10 mouse cellular contexts compared by ENCODE assay signal in the genomic region with DNA sequence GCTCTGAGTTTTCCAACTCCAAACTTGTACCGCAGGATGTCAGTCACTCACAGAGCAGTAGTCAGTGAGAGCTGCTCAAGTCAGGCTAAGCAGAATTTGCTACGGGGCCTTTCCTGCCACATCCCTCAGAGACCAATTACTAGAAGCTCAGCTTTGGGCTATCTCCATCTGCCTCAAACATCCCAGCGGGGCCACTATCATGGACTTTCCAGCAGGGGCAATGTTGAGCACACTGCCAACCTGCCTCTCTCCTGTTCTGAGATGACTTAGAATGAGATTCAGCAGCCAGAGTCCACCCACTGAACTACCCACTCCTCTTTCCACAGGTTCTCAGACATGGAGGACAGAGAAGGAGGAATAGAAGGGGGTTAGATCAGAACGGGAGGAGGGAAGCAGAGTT. TPM values are rescaled to one million over a fixed set of nuclear protein-coding genes. Genes with fewer than 3 reads are reported as not detected.
A peak's percentile ranks its signal among the peaks of the same experiment; 100 is the strongest.
DNase-seq lines count a peak whose midpoint lies in the region; ATAC-seq and TF ChIP-seq lines count a peak whose summit lies in the region.
"Had no signal": no experiment of that assay in that cellular context is flagged by ENCODE, and none has a peak within 500 bp of the region (broad histone marks: within the 10 kb centered on the region; RNA-seq: fewer than 3 reads in every experiment).

No protein-coding gene starts in this region.

- peaks cover 55% of the 10 kb centered on the region for H3K36me3 ChIP-seq in intestine, postnatal 0 days (ENCODE audit: control insufficient read depth, insufficient read depth)
- H3K36me3 ChIP-seq in intestine, embryonic 16.5 days (ENCODE audit: control insufficient read depth, insufficient read depth, low read length), result peaks cover 6% of the 10 kb centered on the region; the same call in 1 of the 2 replicates
- H3K36me3 ChIP-seq in hindbrain, embryonic 11.5 days (ENCODE audit: control insufficient read depth, insufficient read depth, low read length), result no peaks in the 10 kb centered on the region

- H3K4me2 ChIP-seq in intestine, postnatal 0 days (replicated peaks; ENCODE audit: low read depth), result no peak overlapping the region
- no peak overlapping the region for H3K4me2 ChIP-seq in intestine, embryonic 16.5 days (ENCODE audit: low read depth, low read length)
- H3K4me2 ChIP-seq in hindbrain, embryonic 11.5 days (replicated peaks; ENCODE audit: low read depth, low read length), result no peak overlapping the region
- H3K4me2 ChIP-seq: embryonic facial prominence, embryonic 15.5 days; limb, embryonic 13.5 days had no signal

- 64% methylated on average over 4 of the region's 4 CpGs for WGBS in intestine, postnatal 0 days
- 64% methylated on average over 4 of the region's 4 CpGs for WGBS in intestine, embryonic 16.5 days
- 60% methylated on average over 4 of the region's 4 CpGs for WGBS in hindbrain, embryonic 11.5 days

- DNase-seq in B cell, adult 2 months, result peak; percentile 30 to 32
- DNase-seq in T-cell, adult 2 months (ENCODE audit: low spot score), result peak; percentile 27
- no peak for DNase-seq in heart, postnatal 14 days
- no peak for DNase-seq in spleen, postnatal 36 days (ENCODE audit: low spot score in 2 of 2)
- DNase-seq in hindbrain, embryonic 11.5 days (ENCODE audit: low spot score), result no peak

- no peak overlapping the region for H3K27ac ChIP-seq in intestine, postnatal 0 days (ENCODE audit: low read depth, low read length)
- no peak overlapping the region for H3K27ac ChIP-seq in intestine, embryonic 16.5 days (ENCODE audit: low read length)
- no peak overlapping the region for H3K27ac ChIP-seq in hindbrain, embryonic 11.5 days (ENCODE audit: low read depth, low read length)
- H3K27ac ChIP-seq: embryonic facial prominence, embryonic 15.5 days; limb, embryonic 13.5 days had no signal

- 0 out of 2 replicates have a peak, but pooled peaks have one; percentile 32 for ATAC-seq in intestine, postnatal 0 days
- ATAC-seq in intestine, embryonic 16.5 days, result no peak
- peak; percentile 76 for ATAC-seq in megakaryocyte progenitor cell, adult 5-6 weeks (replicated peaks; ENCODE audit: poor library complexity)
- ATAC-seq in hindbrain, embryonic 11.5 days (ENCODE audit: low FRiP score), result no peak

- no peak overlapping the region for H3K9ac ChIP-seq in intestine, postnatal 0 days (ENCODE audit: low read depth, low read length)
- H3K9ac ChIP-seq in intestine, embryonic 16.5 days (ENCODE audit: low read depth, low read length), result no peak overlapping the region
- H3K9ac ChIP-seq in hindbrain, embryonic 11.5 days (ENCODE audit: low read depth, low read length), result no peak overlapping the region
- H3K9ac ChIP-seq: embryonic facial prominence, embryonic 15.5 days; limb, embryonic 13.5 days had no signal

- TF ChIP-seq CTCF in intestine, postnatal 0 days (IDR thresholded peaks at IDR 0.05; ENCODE audit: low read depth), result peak; percentile 73

- intact Hi-C loops in heart, postnatal 14 days (cut with DNase I), result no loop called here

- H3K27me3 ChIP-seq in intestine, postnatal 0 days (replicated peaks; ENCODE audit: control insufficient read depth, insufficient read depth, low read length), result no peaks in the 10 kb centered on the region
- H3K27me3 ChIP-seq in intestine, embryonic 16.5 days (replicated peaks; ENCODE audit: control insufficient read depth, insufficient read depth, low read length), result no peaks in the 10 kb centered on the region
- H3K27me3 ChIP-seq in hindbrain, embryonic 11.5 days (ENCODE audit: control insufficient read depth, insufficient read depth, low read length), result no peaks in the 10 kb centered on the region
- H3K27me3 ChIP-seq: embryonic facial prominence, embryonic 15.5 days; limb, embryonic 13.5 days had no signal

- H3K4me3 ChIP-seq in intestine, postnatal 0 days (ENCODE audit: low read depth, low read length), result no peak overlapping the region
- H3K4me3 ChIP-seq in intestine, embryonic 16.5 days (ENCODE audit: low read length), result no peak overlapping the region
- no peak overlapping the region for H3K4me3 ChIP-seq in hindbrain, embryonic 11.5 days (ENCODE audit: low read depth, low read length)
- H3K4me3 ChIP-seq: embryonic facial prominence, embryonic 15.5 days; limb, embryonic 13.5 days had no signal

- H3K4me1 ChIP-seq in intestine, postnatal 0 days (replicated peaks; ENCODE audit: control insufficient read depth, insufficient read depth, low read length), result no peaks in the 10 kb centered on the region
- no peaks in the 10 kb centered on the region for H3K4me1 ChIP-seq in intestine, embryonic 16.5 days (ENCODE audit: control insufficient read depth, insufficient read depth, low read length)
- peaks cover 14% of the 10 kb centered on the region for H3K4me1 ChIP-seq in hindbrain, embryonic 11.5 days (replicated peaks; ENCODE audit: control insufficient read depth, insufficient read depth, low read length)

- H3K9me3 ChIP-seq in intestine, postnatal 0 days (ENCODE audit: control insufficient read depth), result no peaks in the 10 kb centered on the region
- H3K9me3 ChIP-seq in intestine, embryonic 16.5 days (ENCODE audit: control insufficient read depth, low read length), result no peaks in the 10 kb centered on the region
- no peaks in the 10 kb centered on the region for H3K9me3 ChIP-seq in hindbrain, embryonic 11.5 days (ENCODE audit: control insufficient read depth, low read length)
- H3K9me3 ChIP-seq: embryonic facial prominence, embryonic 15.5 days; limb, embryonic 13.5 days had no signal

RNA-seq across cellular contexts. Expression of gene Wfikkn1, which starts 5.0 kb away (rescaled TPM):
- 0.14 and 0.27 TPM in 2 replicates for polyA plus RNA-seq in intestine, postnatal 0 days (2015; fragmentation: Nextera tagmentation; extraction: Ambion mirVana)
- 0.16 and 0.55 TPM in 2 replicates for polyA plus RNA-seq in intestine, embryonic 16.5 days (2015; fragmentation: Nextera tagmentation; extraction: Ambion mirVana)
- total RNA-seq in megakaryocyte progenitor cell, adult 5-6 weeks (2015), result 0.37 and 1.1 TPM in 2 replicates
- total RNA-seq in megakaryocyte progenitor cell, adult 5-6 weeks (2017), result 0.12 and 0.54 TPM in 2 replicates
- total RNA-seq in heart, postnatal 14 days (2021), result under 1 TPM; 0.91 to 1.00 TPM
- polyA plus RNA-seq in hindbrain, embryonic 11.5 days (2014; fragmentation: Nextera tagmentation; extraction: Ambion mirVana), result 0.71 and 1.3 TPM in 2 replicates

RNA-seq across cellular contexts. Expression of gene Mettl26, which starts 10.8 kb away (rescaled TPM):
- polyA plus RNA-seq in intestine, postnatal 0 days (2015; fragmentation: Nextera tagmentation; extraction: Ambion mirVana), result 46.6 and 51.7 TPM in 2 replicates
- 61.0 and 66.9 TPM in 2 replicates for polyA plus RNA-seq in intestine, embryonic 16.5 days (2015; fragmentation: Nextera tagmentation; extraction: Ambion mirVana)
- 34.3 and 39.1 TPM in 2 replicates for total RNA-seq in megakaryocyte progenitor cell, adult 5-6 weeks (2015)
- total RNA-seq in megakaryocyte progenitor cell, adult 5-6 weeks (2017), result 15.4 and 22.3 TPM in 2 replicates
- 10 to 100 TPM; 11.3 to 13.2 TPM for total RNA-seq in heart, postnatal 14 days (2021)
- polyA plus RNA-seq in hindbrain, embryonic 11.5 days (2014; fragmentation: Nextera tagmentation; extraction: Ambion mirVana), result 53.2 and 56.6 TPM in 2 replicates

RNA-seq across cellular contexts. Expression of gene Mcrip2, which starts 17.1 kb away (rescaled TPM):
- polyA plus RNA-seq in intestine, postnatal 0 days (2015; fragmentation: Nextera tagmentation; extraction: Ambion mirVana), result 51.0 and 55.9 TPM in 2 replicates
- 79.5 and 89.3 TPM in 2 replicates for polyA plus RNA-seq in intestine, embryonic 16.5 days (2015; fragmentation: Nextera tagmentation; extraction: Ambion mirVana)
- total RNA-seq in megakaryocyte progenitor cell, adult 5-6 weeks (2015), result 41.0 and 42.2 TPM in 2 replicates
- total RNA-seq in megakaryocyte progenitor cell, adult 5-6 weeks (2017), result 8.6 and 19.7 TPM in 2 replicates
- 100 to 1,000 TPM; 226 to 230 TPM for total RNA-seq in heart, postnatal 14 days (2021)
- 7.0 and 8.3 TPM in 2 replicates for polyA plus RNA-seq in hindbrain, embryonic 11.5 days (2014; fragmentation: Nextera tagmentation; extraction: Ambion mirVana)

RNA-seq across cellular contexts. Expression of gene Wdr90, which starts 24.3 kb away (rescaled TPM):
- 2.5 and 2.9 TPM in 2 replicates for polyA plus RNA-seq in intestine, postnatal 0 days (2015; fragmentation: Nextera tagmentation; extraction: Ambion mirVana)
- 11.3 and 11.9 TPM in 2 replicates for polyA plus RNA-seq in intestine, embryonic 16.5 days (2015; fragmentation: Nextera tagmentation; extraction: Ambion mirVana)
- total RNA-seq in megakaryocyte progenitor cell, adult 5-6 weeks (2015), result 29.5 and 37.9 TPM in 2 replicates
- 17.4 and 17.6 TPM in 2 replicates for total RNA-seq in megakaryocyte progenitor cell, adult 5-6 weeks (2017)
- total RNA-seq in heart, postnatal 14 days (2021), result 1 to 10 TPM; 5.2 to 5.7 TPM
- polyA plus RNA-seq in hindbrain, embryonic 11.5 days (2014; fragmentation: Nextera tagmentation; extraction: Ambion mirVana), result 13.4 and 14.3 TPM in 2 replicates

RNA-seq across cellular contexts. Expression of gene Rab40c, which starts 33.9 kb away (rescaled TPM):
- polyA plus RNA-seq in intestine, postnatal 0 days (2015; fragmentation: Nextera tagmentation; extraction: Ambion mirVana), result 15.8 and 16.9 TPM in 2 replicates
- 23.2 and 24.3 TPM in 2 replicates for polyA plus RNA-seq in intestine, embryonic 16.5 days (2015; fragmentation: Nextera tagmentation; extraction: Ambion mirVana)
- total RNA-seq in megakaryocyte progenitor cell, adult 5-6 weeks (2015), result 7.9 and 8.5 TPM in 2 replicates
- total RNA-seq in megakaryocyte progenitor cell, adult 5-6 weeks (2017), result 10.4 and 12.0 TPM in 2 replicates
- 10 to 100 TPM; 14.4 to 20.0 TPM for total RNA-seq in heart, postnatal 14 days (2021)
- polyA plus RNA-seq in hindbrain, embryonic 11.5 days (2014; fragmentation: Nextera tagmentation; extraction: Ambion mirVana), result 19.1 and 19.5 TPM in 2 replicates

Comparison
In these comparisons a context has a peak if more than half of its experiments do, and no peak if none do; other contexts are left out.
1. ATAC-seq: peak in intestine, postnatal 0 days (single experiment) and megakaryocyte progenitor cell, adult 5-6 weeks (single experiment); none in intestine, embryonic 16.5 days (single experiment) and hindbrain, embryonic 11.5 days (single experiment).
2. DNase-seq: peak in B cell, adult 2 months (2 of 2) and T-cell, adult 2 months (single experiment); none in heart, postnatal 14 days (0 of 2), spleen, postnatal 36 days (0 of 2) and hindbrain, embryonic 11.5 days (single experiment).